12 mouse cellular contexts compared by ENCODE assay signal in genomic region chr8:12391366-12392250, GRCm38 (mm10). TPM values are rescaled to one million over a fixed set of nuclear protein-coding genes. Genes with fewer than 3 reads are reported as not detected.
DNase-seq lines count a peak whose midpoint lies in the region; ATAC-seq and TF ChIP-seq lines count a peak whose summit lies in the region.
"Had no signal": no experiment of that assay in that cellular context is flagged by ENCODE, and none has a peak within 500 bp of the region (broad histone marks: within the 10 kb centered on the region; RNA-seq: fewer than 3 reads in every experiment).

No protein-coding gene starts in this region.

- H3K4me2 ChIP-seq in kidney, postnatal 0 days (ENCODE audit: low read length), result no peak overlapping the region
- peak overlapping the region; percentile 48 for H3K4me2 ChIP-seq in forebrain, embryonic 16.5 days (ENCODE audit: low read length)
- H3K4me2 ChIP-seq in midbrain, embryonic 13.5 days (replicated peaks), result peak overlapping the region; percentile 45
- H3K4me2 ChIP-seq: stomach, embryonic 15.5 days had no signal

- H3K9me3 ChIP-seq in kidney, postnatal 0 days (replicated peaks; ENCODE audit: low read length), result no peaks in the 10 kb centered on the region
- no peaks in the 10 kb centered on the region for H3K9me3 ChIP-seq in forebrain, embryonic 16.5 days (ENCODE audit: control insufficient read depth, low read length)
- no peaks in the 10 kb centered on the region for H3K9me3 ChIP-seq in midbrain, embryonic 13.5 days
- H3K9me3 ChIP-seq: stomach, embryonic 15.5 days had no signal

- no peak overlapping the region for H3K4me3 ChIP-seq in kidney, postnatal 0 days (replicated peaks; ENCODE audit: low read depth, low read length)
- H3K4me3 ChIP-seq in forebrain, embryonic 16.5 days (replicated peaks; ENCODE audit: low read length), result peak overlapping the region; percentile 30
- H3K4me3 ChIP-seq in midbrain, embryonic 13.5 days (replicated peaks), result peak overlapping the region; percentile 11
- H3K4me3 ChIP-seq: stomach, embryonic 15.5 days had no signal

- H3K4me1 ChIP-seq in kidney, postnatal 0 days (replicated peaks; ENCODE audit: insufficient read depth, low read length), result peaks cover 7% of the 10 kb centered on the region; the same call in 1 of the 2 replicates
- peaks cover 38% of the 10 kb centered on the region for H3K4me1 ChIP-seq in forebrain, embryonic 16.5 days (replicated peaks; ENCODE audit: control insufficient read depth, insufficient read depth, low read length)
- H3K4me1 ChIP-seq in midbrain, embryonic 13.5 days (replicated peaks), result peaks cover 65% of the 10 kb centered on the region

- H3K9ac ChIP-seq in kidney, postnatal 0 days (ENCODE audit: low read depth, low read length), result no peak overlapping the region
- H3K9ac ChIP-seq in forebrain, embryonic 16.5 days (replicated peaks; ENCODE audit: low read depth, low read length), result 0 out of 2 replicates have a peak overlapping the region, but pooled peaks have one; percentile 41
- peak overlapping the region; percentile 32; the same call in 1 of the 2 replicates for H3K9ac ChIP-seq in midbrain, embryonic 13.5 days (replicated peaks)
- H3K9ac ChIP-seq: stomach, embryonic 15.5 days had no signal

- TF ChIP-seq CTCF in kidney, postnatal 0 days (IDR thresholded peaks at IDR 0.05; ENCODE audit: low read depth), result peak; percentile 69

- DNase-seq in kidney, postnatal 0 days (ENCODE audit: low spot score), result no peak
- no peak for DNase-seq in kidney, adult 11 months
- DNase-seq in embryo, embryonic 10 days (ENCODE audit: low spot score), result peak; percentile 86
- no peak for DNase-seq in spleen, adult 12 weeks (ENCODE audit: low spot score)
- no peak for DNase-seq in frontal cortex, postnatal 14 days (ENCODE audit: low spot score in 2 of 2)
- DNase-seq in adrenal gland, adult 8-10 months, result no peak

- H3K36me3 ChIP-seq in kidney, postnatal 0 days (ENCODE audit: insufficient read depth, low read length), result no peaks in the 10 kb centered on the region
- H3K36me3 ChIP-seq in forebrain, embryonic 16.5 days (ENCODE audit: control insufficient read depth, insufficient read depth), result no peaks in the 10 kb centered on the region
- H3K36me3 ChIP-seq in midbrain, embryonic 13.5 days, result no peaks in the 10 kb centered on the region
- H3K36me3 ChIP-seq: stomach, embryonic 15.5 days had no signal

- whole genome bisulfite sequencing in kidney, postnatal 0 days, result 2% methylated on average over 37 of the region's 37 CpGs
- 5% methylated on average over 35 of the region's 37 CpGs for WGBS in forebrain, embryonic 16.5 days
- WGBS in midbrain, embryonic 13.5 days, result 5% methylated on average over 37 of the region's 37 CpGs

- peaks cover 95% of the 10 kb centered on the region for H3K27me3 ChIP-seq in kidney, postnatal 0 days (ENCODE audit: insufficient read depth, low read length)
- H3K27me3 ChIP-seq in forebrain, embryonic 16.5 days (replicated peaks; ENCODE audit: control insufficient read depth, insufficient read depth, low read length), result peaks cover 15% of the 10 kb centered on the region
- H3K27me3 ChIP-seq in midbrain, embryonic 13.5 days, result peaks cover 72% of the 10 kb centered on the region

- ATAC-seq in kidney, postnatal 0 days (replicated peaks; ENCODE audit: low FRiP score, low read depth), result 0 out of 2 replicates have a peak, but pooled peaks have one; percentile 55
- peak; percentile 27 for ATAC-seq in forebrain, embryonic 16.5 days
- ATAC-seq in midbrain, embryonic 13.5 days, result peak; percentile 55; the same call in 1 of the 2 replicates

- H3K27ac ChIP-seq in kidney, postnatal 0 days, result no peak overlapping the region
- peak overlapping the region; percentile 86 for H3K27ac ChIP-seq in forebrain, embryonic 16.5 days (ENCODE audit: low read length)
- H3K27ac ChIP-seq in midbrain, embryonic 13.5 days, result no peak overlapping the region
- H3K27ac ChIP-seq: macrophage; stomach, embryonic 15.5 days had no signal

RNA-seq across cellular contexts. Expression of gene Sox1, which starts 3.5 kb away (rescaled TPM):
- not detected in 2 replicates for polyA plus RNA-seq in kidney, postnatal 0 days (2015; fragmentation: Nextera tagmentation; extraction: Ambion mirVana)
- polyA plus RNA-seq in forebrain, embryonic 16.5 days (2015; fragmentation: Nextera tagmentation; extraction: Ambion mirVana), result 4.4 and 4.5 TPM in 2 replicates
- 3.1 and 3.6 TPM in 2 replicates for polyA plus RNA-seq in midbrain, embryonic 13.5 days (2015; fragmentation: Nextera tagmentation; extraction: Ambion mirVana)
- total RNA-seq in adrenal gland, adult 8-10 months (2022), result not detected
- total RNA-seq: common myeloid progenitor, adult 5-6 weeks; hematopoietic stem cell, adult 5-6 weeks had no signal
- polyA plus RNA-seq: macrophage; stomach, embryonic 15.5 days had no signal
